Mouse (Mus musculus) WW6 (cell line): ENCODE measurements at regions not wholly inside any gene's neighbourhood (a gene's known extent, or its start where the extent isn't known, plus 50 kb on each side); places are given as distances from the start of the nearest gene placed in this dataset.

ENCODE experiments used
- DNase-seq: peaks from one replicate; pipeline ENCODE4 v3.0.0-alpha.2; 2013; ENCODE audit warnings: low read depth, low spot score

DNA sequence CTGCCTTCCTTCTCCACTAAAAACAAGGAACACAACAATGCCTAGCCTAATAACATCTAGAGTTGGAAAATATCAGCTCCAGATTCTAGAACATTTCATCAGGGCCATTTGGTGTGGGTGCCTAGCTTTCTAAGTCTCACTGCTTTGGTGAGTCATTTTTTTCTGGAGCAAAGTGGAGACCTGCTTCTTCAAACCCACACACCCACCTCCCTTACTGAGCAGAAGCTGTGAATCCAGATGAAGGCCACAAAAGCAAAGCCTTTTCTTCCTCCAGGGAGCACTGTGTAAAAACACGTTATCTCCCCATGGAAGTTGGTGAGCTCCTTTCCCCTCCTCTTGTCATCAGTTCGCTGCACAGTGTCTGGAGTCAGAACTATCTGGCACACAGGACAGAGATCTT is 294.1 kb downstream of the Mex3b start:
- no peak for DNase-seq

GRCm38 (mm10) chr7:83162868-83163267 is 295.7 kb downstream of the Mex3b start:
- no peak for DNase-seq

- DNase-seq, result no peak
These were observed 312.3 kb downstream of the Mex3b start for GRCm38 (mm10) chr7:83179403-83179802.

DNA sequence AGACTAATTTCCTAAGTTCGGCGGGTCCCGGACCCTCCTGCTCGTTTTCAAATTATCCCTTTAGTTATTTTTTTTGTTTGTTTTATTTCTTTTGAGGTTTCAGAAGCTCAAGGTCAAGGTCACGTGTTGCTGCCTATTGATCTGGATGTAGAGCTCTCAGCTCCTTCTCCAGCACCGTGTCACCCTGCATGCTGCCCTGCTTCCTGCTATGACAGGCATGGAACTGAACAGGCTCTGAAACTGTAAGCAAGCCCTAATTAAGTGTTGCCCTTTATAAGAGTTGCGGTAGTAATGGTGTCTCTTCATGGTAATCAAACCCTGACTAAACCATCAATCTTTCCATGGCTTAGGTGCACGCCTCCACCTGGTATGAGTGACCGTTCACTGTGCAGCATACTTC is 319.2 kb downstream of the Mex3b start:
- DNase-seq, result no peak

- no peak for DNase-seq
These were observed 328.9 kb downstream of the Mex3b start for GRCm38 (mm10) chr7:83195896-83196537.

DNA sequence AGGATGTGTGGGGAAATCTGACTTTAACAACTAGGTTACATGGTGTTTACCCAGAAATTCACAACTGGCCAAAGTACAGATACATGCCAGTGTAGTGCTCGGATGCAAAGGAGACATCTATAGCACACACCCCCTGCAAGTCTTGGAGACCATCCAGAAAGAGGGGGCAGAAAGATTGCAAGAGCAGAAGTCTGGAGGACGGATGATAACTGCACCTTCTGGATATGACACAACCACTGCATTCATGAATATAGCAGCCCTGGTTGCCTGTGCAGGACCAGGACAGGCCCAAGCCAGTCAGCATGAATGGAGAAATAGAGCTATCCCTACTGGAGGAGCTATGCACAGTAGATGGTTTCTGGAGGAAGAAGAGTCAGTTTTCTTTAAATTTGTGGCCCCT is 330.4 kb downstream of the Mex3b start:
- no peak for DNase-seq

DNA sequence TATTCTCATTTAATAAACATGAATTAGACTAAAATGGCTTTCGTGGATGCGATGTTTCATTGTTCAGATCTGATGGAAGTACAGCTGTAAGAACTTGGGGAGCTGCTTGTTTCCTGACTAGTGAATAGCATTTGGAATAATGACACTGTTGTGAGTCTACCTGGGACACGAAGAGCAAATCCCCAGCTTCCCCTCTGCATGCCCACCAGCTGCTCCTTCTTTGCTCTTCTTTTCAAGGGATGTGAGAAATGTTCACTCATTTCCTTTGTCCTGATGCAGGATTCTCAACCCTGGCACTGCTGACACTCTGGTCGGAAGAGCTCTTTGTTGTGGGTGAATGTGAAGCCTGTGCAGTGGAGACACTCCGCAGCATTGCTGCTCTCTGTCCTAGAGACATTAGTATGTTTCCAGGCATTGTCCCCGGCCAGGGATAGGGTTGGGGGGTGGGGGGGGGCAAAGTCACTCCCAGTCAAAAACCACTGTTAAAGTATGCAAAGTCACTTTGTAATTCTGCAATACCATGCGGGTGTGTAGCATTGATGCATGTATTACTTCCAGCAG is 334.1 kb downstream of the Mex3b start:
- DNase-seq, result no peak

- DNase-seq, result no peak
These were observed 334.8 kb downstream of the Mex3b start for GRCm38 (mm10) chr7:83201768-83202493.

DNA sequence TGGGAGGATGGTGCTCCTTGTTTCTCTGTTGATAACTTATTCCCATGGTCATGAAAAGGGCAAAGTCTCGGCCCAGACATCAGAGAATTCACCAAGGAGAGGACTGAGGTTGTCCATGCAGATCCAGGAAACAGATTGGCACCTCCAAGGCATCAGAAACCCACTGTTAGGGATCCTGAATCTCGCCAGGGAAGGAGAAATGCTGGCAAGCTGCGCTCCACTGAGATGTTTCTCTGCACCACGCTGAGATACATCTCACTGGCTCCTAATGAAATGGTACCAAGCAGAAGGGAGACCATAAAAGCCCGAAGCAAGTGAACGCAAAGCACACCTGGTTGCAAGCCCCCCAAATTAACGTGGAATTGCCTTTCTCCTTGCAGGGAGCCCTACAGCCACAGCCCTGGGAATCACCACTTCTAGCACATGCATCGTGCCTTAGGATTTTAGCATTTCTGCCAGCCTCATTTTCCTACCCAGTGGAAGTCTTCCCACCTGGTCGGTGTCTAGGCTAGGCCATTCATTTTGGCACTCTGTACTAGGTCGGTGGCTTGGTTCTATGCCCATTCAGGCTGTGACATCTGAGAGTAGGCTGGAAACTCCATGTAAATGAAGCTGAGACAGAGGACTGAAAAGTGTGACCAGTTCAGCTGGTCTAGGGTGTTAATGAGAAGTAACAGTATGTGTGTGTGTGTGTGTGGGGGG is 336.3 kb downstream of the Mex3b start:
- DNase-seq, result no peak

DNA sequence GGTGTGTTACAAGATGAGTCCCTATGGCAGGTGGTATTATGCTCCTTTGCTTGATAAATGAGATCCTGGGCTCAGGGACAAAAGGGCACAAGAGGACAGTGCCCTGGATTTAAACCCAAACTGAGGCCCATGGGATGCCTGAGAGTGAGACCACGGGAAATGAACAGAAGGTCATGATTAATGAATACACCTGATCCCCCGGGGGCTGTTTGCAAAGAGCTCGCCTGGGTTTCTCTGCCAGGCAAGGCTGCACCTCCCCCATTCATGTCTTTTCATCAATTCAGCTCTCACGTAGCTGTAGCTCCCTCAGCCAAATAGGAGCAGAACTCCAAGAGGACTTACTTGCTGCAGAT is 336.9 kb downstream of the Mex3b start:
- no peak for DNase-seq

- no peak for DNase-seq
These were observed 337.6 kb downstream of the Mex3b start for GRCm38 (mm10) chr7:83204701-83205100.

- DNase-seq, result no peak
These were observed 339.9 kb downstream of the Mex3b start for GRCm38 (mm10) chr7:83206999-83207398.

DNA sequence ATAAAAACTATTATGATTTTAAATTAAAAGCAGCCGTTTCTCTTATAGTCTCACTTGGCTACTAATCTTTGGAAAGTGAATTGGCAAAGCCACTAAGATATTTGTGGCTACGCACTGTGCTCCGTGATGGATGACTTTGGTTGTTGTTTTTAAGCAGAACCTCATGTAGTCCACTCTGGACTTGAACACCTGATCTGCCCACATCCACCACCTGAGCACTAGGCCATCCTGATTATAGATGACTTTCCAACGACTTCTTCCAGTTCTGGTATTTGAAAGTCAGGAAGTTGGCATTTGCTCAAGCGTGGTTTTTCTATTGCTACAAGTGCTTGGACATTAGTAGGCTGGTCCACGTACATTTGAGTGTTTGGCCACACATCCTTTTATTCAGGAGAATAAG is 344.5 kb downstream of the Mex3b start:
- DNase-seq, result no peak

GRCm38 (mm10) chr7:83222029-83222722 is 355.0 kb downstream of the Mex3b start:
- no peak for DNase-seq

DNA sequence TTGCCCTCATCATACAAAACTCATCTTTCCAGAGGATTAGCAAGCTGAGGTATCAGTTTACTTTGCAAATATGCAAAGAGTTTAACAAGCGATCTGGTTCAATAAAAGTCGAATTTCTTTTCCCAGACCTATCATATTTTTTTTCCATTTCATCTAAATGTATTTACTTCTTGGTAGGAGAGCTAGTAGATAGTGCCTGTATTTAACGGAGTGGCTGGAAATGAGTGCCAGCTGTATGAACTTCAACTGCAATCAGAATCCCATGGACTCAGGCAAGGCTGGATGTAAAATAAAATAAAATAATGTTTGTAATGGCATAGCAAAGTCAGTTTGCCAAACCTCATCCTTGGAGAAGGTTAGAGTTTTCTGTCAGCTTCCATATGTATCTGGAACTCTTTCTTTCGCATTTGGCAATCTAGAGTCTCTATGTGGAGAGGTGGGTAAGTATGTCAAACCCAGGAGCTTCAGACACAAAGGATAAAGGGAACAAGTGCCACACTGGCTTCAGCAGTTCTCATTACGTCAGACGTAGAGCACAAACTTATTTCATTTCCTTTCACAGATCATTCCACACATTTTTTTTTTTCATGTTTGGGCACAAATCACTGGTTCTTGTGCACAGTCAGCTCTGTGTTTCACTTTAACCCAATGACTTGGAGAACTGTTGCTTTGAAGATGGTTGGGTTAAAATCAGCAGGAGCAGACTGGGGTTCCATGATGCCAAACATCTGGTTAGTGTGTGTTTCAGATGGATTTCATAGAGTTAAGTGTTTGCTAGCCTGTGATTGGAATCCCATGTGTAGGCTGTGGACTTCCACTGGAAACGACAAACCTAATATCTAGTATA is 357.2 kb upstream of the Tmc3 start:
- DNase-seq, result no peak

- no peak for DNase-seq
These were observed 354.0 kb upstream of the Tmc3 start for GRCm38 (mm10) chr7:83230496-83231325.

DNA sequence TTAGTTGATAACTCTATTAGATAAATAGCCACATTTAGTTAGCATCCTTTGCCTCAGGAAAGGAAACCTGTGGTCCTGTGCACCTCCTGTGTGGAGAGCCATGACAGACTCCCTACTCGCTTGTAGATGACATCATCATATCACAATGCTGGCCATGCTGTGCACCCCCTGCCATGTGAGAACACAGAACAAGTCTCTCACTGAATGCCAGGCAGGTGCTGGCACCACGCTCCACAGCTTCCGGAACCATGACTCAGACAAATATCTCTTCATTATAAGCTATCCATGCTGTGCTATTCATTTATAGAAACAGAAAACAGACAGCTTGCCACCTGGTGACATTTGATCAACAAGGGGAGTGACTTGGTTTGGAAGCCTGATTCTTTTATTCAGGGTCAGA is 349.1 kb upstream of the Tmc3 start:
- no peak for DNase-seq

- no peak for DNase-seq
These were observed 347.4 kb upstream of the Tmc3 start for GRCm38 (mm10) chr7:83237336-83237735.

DNA sequence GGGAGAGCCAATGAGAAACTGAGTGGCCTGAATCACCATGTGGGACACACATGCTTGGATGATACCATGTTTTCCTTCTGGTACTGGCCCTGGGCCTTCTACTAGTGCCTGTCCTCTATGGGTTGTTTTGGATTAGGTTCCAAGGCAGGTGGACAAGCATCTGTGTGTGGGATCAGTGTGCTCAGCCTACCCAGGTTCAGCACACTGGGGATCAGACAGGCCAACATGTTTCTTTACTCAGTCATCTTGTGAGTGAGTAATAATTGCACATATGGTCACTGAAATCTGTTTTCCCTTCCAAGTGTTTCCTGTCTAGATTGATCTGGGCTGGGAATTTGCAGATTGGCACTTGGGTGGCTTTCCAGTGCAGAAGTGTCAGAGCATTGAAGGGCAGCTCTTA is 346.6 kb upstream of the Tmc3 start:
- DNase-seq, result no peak

- no peak for DNase-seq
These were observed 342.5 kb upstream of the Tmc3 start for GRCm38 (mm10) chr7:83242233-83242632.
